In the genomic region with DNA sequence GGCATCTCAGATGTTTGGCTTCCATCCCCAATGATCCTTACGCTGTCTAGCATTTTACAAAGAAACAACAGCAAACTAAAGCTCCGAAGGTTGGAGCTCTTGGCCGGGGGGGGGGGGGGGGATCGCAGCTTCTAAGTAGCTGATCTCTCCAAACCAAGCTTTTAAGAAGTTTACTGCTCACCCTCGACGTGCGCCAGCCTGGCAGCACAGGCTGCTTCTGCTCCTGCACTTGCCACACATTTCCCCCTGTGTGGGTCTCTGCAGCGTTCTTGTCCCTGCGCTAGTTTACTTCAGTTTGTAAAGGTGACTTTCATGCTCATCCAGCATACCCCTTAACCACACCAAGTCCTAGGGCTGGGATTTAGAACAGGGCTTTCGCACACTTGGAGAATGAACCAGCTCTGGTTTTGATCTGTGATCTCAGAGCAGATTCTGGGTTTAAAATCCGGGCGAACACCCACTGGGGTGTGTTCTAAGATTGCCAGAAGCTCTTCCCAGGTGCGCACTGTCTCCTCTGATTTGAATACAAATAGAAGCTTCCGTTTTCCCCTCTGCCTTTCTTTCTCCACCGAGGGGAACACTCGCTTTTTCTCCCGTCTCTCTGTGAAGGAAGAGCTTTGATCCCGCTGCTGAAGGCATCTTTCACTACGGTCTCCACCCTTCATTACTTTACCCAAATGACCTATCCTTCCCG, we compare ENCODE assay signal across 13 mouse cellular contexts. TPM values are rescaled to one million over a fixed set of nuclear protein-coding genes. Genes with fewer than 3 reads are reported as not detected.
DNase-seq lines count a peak whose midpoint lies in the region; ATAC-seq lines count a peak whose summit lies in the region.
"Had no signal": no experiment of that assay in that cellular context is flagged by ENCODE, and none has a peak within 500 bp of the region (broad histone marks: within the 10 kb centered on the region; RNA-seq: fewer than 3 reads in every experiment).

No protein-coding gene starts in this region.

- intact Hi-C loops in left cerebral cortex, postnatal 25 days (cut with DNase I): no loop called here

- H3K4me3 ChIP-seq in intestine, embryonic 14.5 days (ENCODE audit: low read depth, low read length): no peak overlapping the region
- no peak overlapping the region for H3K4me3 ChIP-seq in intestine, embryonic 15.5 days (replicated peaks)
- peak overlapping the region; percentile 47 for H3K4me3 ChIP-seq in embryonic facial prominence, embryonic 10.5 days
- H3K4me3 ChIP-seq in hindbrain, embryonic 10.5 days: peak overlapping the region; percentile 53
- peak overlapping the region; percentile 52 for H3K4me3 ChIP-seq in midbrain, embryonic 16.5 days (ENCODE audit: low read depth, low read length)

- H3K27me3 ChIP-seq in intestine, embryonic 14.5 days (replicated peaks; ENCODE audit: control insufficient read depth, insufficient read depth, low read length): peaks cover 58% of the 10 kb centered on the region
- peaks cover 37% of the 10 kb centered on the region for H3K27me3 ChIP-seq in intestine, embryonic 15.5 days (replicated peaks)
- H3K27me3 ChIP-seq in embryonic facial prominence, embryonic 10.5 days (replicated peaks; ENCODE audit: low read depth, poor library complexity, severe bottlenecking): peaks cover 65% of the 10 kb centered on the region
- peaks cover 58% of the 10 kb centered on the region for H3K27me3 ChIP-seq in hindbrain, embryonic 10.5 days (ENCODE audit: insufficient read depth, poor library complexity, severe bottlenecking)
- peaks cover 21% of the 10 kb centered on the region for H3K27me3 ChIP-seq in midbrain, embryonic 16.5 days (ENCODE audit: control insufficient read depth, insufficient read depth, low read depth, low read length)

- no peak for DNase-seq in intestine, embryonic 14.5 days (ENCODE audit: low spot score)
- no peak for DNase-seq in embryonic facial prominence, embryonic 10.5 days (ENCODE audit: low spot score)
- no peak for DNase-seq in hindbrain, embryonic 10.5 days (ENCODE audit: low spot score)
- DNase-seq in MN1 (ENCODE audit: low spot score): no peak
- no peak for DNase-seq in left cerebral cortex, adult 18-20 months (ENCODE audit: low spot score in 2 of 2)
- DNase-seq in left cerebral cortex, postnatal 25 days (ENCODE audit: low spot score in 2 of 2): no peak

- no peak for ATAC-seq in intestine, embryonic 14.5 days (replicated peaks; ENCODE audit: low FRiP score, low TSS enrichment, low read depth)
- ATAC-seq in intestine, embryonic 15.5 days: no peak
- ATAC-seq in midbrain, embryonic 16.5 days: no peak

- H3K9ac ChIP-seq in intestine, embryonic 14.5 days (ENCODE audit: low read length): no peak overlapping the region
- H3K9ac ChIP-seq in intestine, embryonic 15.5 days: no peak overlapping the region
- peak overlapping the region; percentile 56 for H3K9ac ChIP-seq in midbrain, embryonic 16.5 days (ENCODE audit: low read depth, low read length)

- no peaks in the 10 kb centered on the region for H3K9me3 ChIP-seq in intestine, embryonic 14.5 days (ENCODE audit: control insufficient read depth, low read length)
- no peaks in the 10 kb centered on the region for H3K9me3 ChIP-seq in intestine, embryonic 15.5 days
- H3K9me3 ChIP-seq in embryonic facial prominence, embryonic 10.5 days: no peaks in the 10 kb centered on the region
- H3K9me3 ChIP-seq in hindbrain, embryonic 10.5 days: no peaks in the 10 kb centered on the region
- no peaks in the 10 kb centered on the region for H3K9me3 ChIP-seq in midbrain, embryonic 16.5 days (replicated peaks; ENCODE audit: control insufficient read depth, low read length, poor library complexity, severe bottlenecking)

- no peaks in the 10 kb centered on the region for H3K36me3 ChIP-seq in intestine, embryonic 14.5 days (ENCODE audit: control insufficient read depth, insufficient read depth, low read length)
- H3K36me3 ChIP-seq in intestine, embryonic 15.5 days: no peaks in the 10 kb centered on the region
- H3K36me3 ChIP-seq in embryonic facial prominence, embryonic 10.5 days (replicated peaks): no peaks in the 10 kb centered on the region
- H3K36me3 ChIP-seq in hindbrain, embryonic 10.5 days: no peaks in the 10 kb centered on the region
- H3K36me3 ChIP-seq in midbrain, embryonic 16.5 days (ENCODE audit: control insufficient read depth, insufficient read depth, low read length): no peaks in the 10 kb centered on the region

- no peak overlapping the region for H3K27ac ChIP-seq in intestine, embryonic 14.5 days (ENCODE audit: low read depth)
- no peak overlapping the region for H3K27ac ChIP-seq in intestine, embryonic 15.5 days
- H3K27ac ChIP-seq in embryonic facial prominence, embryonic 10.5 days (replicated peaks): no peak overlapping the region
- no peak overlapping the region for H3K27ac ChIP-seq in hindbrain, embryonic 10.5 days
- H3K27ac ChIP-seq in midbrain, embryonic 16.5 days (ENCODE audit: low read length): no peak overlapping the region

- WGBS in intestine, embryonic 14.5 days: 4% methylated on average over 20 of the region's 20 CpGs
- 5% methylated on average over 20 of the region's 20 CpGs for WGBS in intestine, embryonic 15.5 days
- WGBS in embryonic facial prominence, embryonic 10.5 days: 4% methylated on average over 20 of the region's 20 CpGs
- WGBS in hindbrain, embryonic 10.5 days: 3% methylated on average over 20 of the region's 20 CpGs
- WGBS in midbrain, embryonic 16.5 days: 4% methylated on average over 20 of the region's 20 CpGs

- H3K4me1 ChIP-seq in intestine, embryonic 14.5 days (replicated peaks; ENCODE audit: control insufficient read depth, insufficient read depth, low read length): 0 out of 2 replicates have a peak, but pooled peaks cover 3% of the 10 kb centered on the region
- H3K4me1 ChIP-seq in intestine, embryonic 15.5 days (replicated peaks): peaks cover 8% of the 10 kb centered on the region
- H3K4me1 ChIP-seq in embryonic facial prominence, embryonic 10.5 days: peaks cover 15% of the 10 kb centered on the region
- H3K4me1 ChIP-seq in hindbrain, embryonic 10.5 days (replicated peaks): peaks cover 17% of the 10 kb centered on the region
- peaks cover 8% of the 10 kb centered on the region; the same call in 1 of the 2 replicates for H3K4me1 ChIP-seq in midbrain, embryonic 16.5 days (ENCODE audit: control insufficient read depth, insufficient read depth, low read length)

- 0 out of 2 replicates have a peak overlapping the region, but pooled peaks have one; percentile 37 for H3K4me2 ChIP-seq in intestine, embryonic 14.5 days (ENCODE audit: low read length)
- no peak overlapping the region for H3K4me2 ChIP-seq in intestine, embryonic 15.5 days (replicated peaks)
- peak overlapping the region; percentile 99 for H3K4me2 ChIP-seq in midbrain, embryonic 16.5 days (ENCODE audit: low read length)

RNA-seq across cellular contexts. Expression of gene Ghsr, which starts 0.4 kb away (rescaled TPM):
- not detected in 2 replicates for polyA plus RNA-seq in intestine, embryonic 14.5 days (2014; fragmentation: Nextera tagmentation; extraction: Ambion mirVana)
- not detected in 2 replicates for polyA plus RNA-seq in intestine, embryonic 15.5 days (2015; fragmentation: Nextera tagmentation; extraction: Ambion mirVana)
- polyA plus RNA-seq in embryonic facial prominence, embryonic 10.5 days (2016; fragmentation: Nextera tagmentation; extraction: Ambion mirVana): not detected in 2 replicates
- polyA plus RNA-seq in hindbrain, embryonic 10.5 days (2016; fragmentation: Nextera tagmentation; extraction: Ambion mirVana): 0.09 and 0.14 TPM in 2 replicates
- 0.37 and 0.59 TPM in 2 replicates for polyA plus RNA-seq in midbrain, embryonic 16.5 days (2015; fragmentation: Nextera tagmentation; extraction: Ambion mirVana)
- total RNA-seq in left cerebral cortex, adult 18-20 months (2021): under 1 TPM; 0.12 to 0.14 TPM
- total RNA-seq in left cerebral cortex, postnatal 25 days (2021): under 1 TPM; 0.09 to 0.14 TPM
- total RNA-seq: common myeloid progenitor, adult 5-6 weeks; megakaryocyte, adult 5-6 weeks had no signal
- polyA plus RNA-seq: heart, postnatal 0 days; kidney, adult 2 months; liver, embryonic 16.5 days had no signal

RNA-seq across cellular contexts. Expression of gene Tnfsf10, which starts 53.9 kb away (rescaled TPM):
- polyA plus RNA-seq in intestine, embryonic 14.5 days (2014; fragmentation: Nextera tagmentation; extraction: Ambion mirVana): 0.36 and 0.41 TPM in 2 replicates
- 0.77 and 1.1 TPM in 2 replicates for polyA plus RNA-seq in intestine, embryonic 15.5 days (2015; fragmentation: Nextera tagmentation; extraction: Ambion mirVana)
- polyA plus RNA-seq in embryonic facial prominence, embryonic 10.5 days (2016; fragmentation: Nextera tagmentation; extraction: Ambion mirVana): not detected in 2 replicates
- 0.03 TPM in 1 of 2 replicates, not detected in the other for polyA plus RNA-seq in hindbrain, embryonic 10.5 days (2016; fragmentation: Nextera tagmentation; extraction: Ambion mirVana)
- polyA plus RNA-seq in midbrain, embryonic 16.5 days (2015; fragmentation: Nextera tagmentation; extraction: Ambion mirVana): 0.10 and 0.14 TPM in 2 replicates
- total RNA-seq in left cerebral cortex, adult 18-20 months (2021): 1 to 10 TPM in 1 of 2 experiments, under 1 TPM in 1; 1.00 to 2.2 TPM
- total RNA-seq in left cerebral cortex, postnatal 25 days (2021): 1 to 10 TPM; 1.2 to 1.5 TPM

Comparison
In these comparisons a context has a peak if more than half of its experiments do, and no peak if none do; other contexts are left out.
1. H3K4me3 ChIP-seq: peak in embryonic facial prominence, embryonic 10.5 days (single experiment), hindbrain, embryonic 10.5 days (single experiment) and midbrain, embryonic 16.5 days (single experiment); none in intestine, embryonic 14.5 days (single experiment) and intestine, embryonic 15.5 days (single experiment).